Mouse (Mus musculus) bone marrow, adult 2 months (tissue): Measurements from ENCODE around the gene Gm10447.

Experiments used
- CTCF ChIP-seq: fragments of 200-500 bp; IDR thresholded peaks from 2 replicates; pipeline ENCODE4 v1.5.1; 2011; ENCODE audit warnings: low read length, control low read depth; ENCODE audit not compliant: control insufficient read depth, insufficient read depth
- POLR2A ChIP-seq: fragments of 200-500 bp; IDR thresholded peaks from 2 replicates; pipeline ENCODE4 v1.6.1; 2011; ENCODE audit warnings: low read depth, mild to moderate bottlenecking, control low read depth, low read length, borderline replicate concordance; ENCODE audit not compliant: control insufficient read depth

DNA sequence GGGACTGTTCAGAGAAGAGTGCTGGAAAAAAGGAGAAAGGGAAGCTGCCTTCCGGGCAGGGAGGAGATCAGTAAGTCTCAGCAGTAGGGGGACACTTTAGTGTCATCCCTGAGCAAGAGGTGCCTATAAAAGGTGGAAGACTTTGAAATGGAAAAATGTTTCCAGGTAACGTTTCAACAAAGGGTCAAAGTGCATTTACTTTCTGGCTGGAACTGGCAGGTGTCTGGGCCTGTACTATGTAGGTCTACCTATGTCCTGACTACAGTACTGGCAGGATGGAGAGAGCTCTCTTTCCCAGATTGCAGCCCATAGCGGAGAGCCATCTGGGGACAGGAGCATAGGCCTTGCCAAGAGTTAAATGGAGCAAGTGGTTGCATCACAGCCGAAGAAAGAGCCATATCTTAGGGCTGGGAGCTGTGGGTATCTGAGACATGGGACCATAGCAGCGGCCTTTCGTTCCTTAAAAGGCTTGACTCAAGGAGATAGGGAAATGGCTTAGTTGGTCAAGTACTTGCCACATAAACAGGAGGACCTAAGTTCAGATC is 31.1 kb downstream of the Gm10447 start:
- TF ChIP-seq POLR2A, result no peak
- TF ChIP-seq CTCF, result no peak
